Mouse (Mus musculus): ENCODE data around the gene Sh2d6.

GRCm38 (mm10) chr6:72547121-72547520 is 25.6 kb upstream of the Sh2d6 start:
- TF ChIP-seq CTCF (IDR thresholded peaks at IDR 0.05; ENCODE audit: borderline replicate concordance, insufficient read depth, low read depth, low read length): no peak
- no peak for TF ChIP-seq POLR2A (IDR thresholded peaks at IDR 0.05; ENCODE audit: borderline replicate concordance, insufficient read depth, low read length)
